Mouse (Mus musculus) intestine, postnatal 0 days (tissue): ENCODE results near the gene Chd5. TPM values are rescaled to one million over a fixed set of nuclear protein-coding genes. Genes with fewer than 3 reads are reported as not detected.

Experiments
- ATAC-seq: fragments of 200-750 bp; cut with Nextera tagmentation; 2 replicates; pipeline ENCODE4 v1.8.0; 2017; ENCODE audit warnings: mild to moderate bottlenecking, moderate TSS enrichment, moderate library complexity
- H3K27ac ChIP-seq: fragments of 300-500 bp; sonication (generic); 2 replicates; pipeline ENCODE4 v1.5.1; 2014; ENCODE audit warnings: mild to moderate bottlenecking, low read depth, low read length, moderate library complexity
- H3K27me3 ChIP-seq: fragments of 300-500 bp; sonication (generic); replicated peaks from 2 replicates; pipeline ENCODE4 v1.6.1; 2014; ENCODE audit warnings: low read length, mixed read lengths; ENCODE audit not compliant: control insufficient read depth, insufficient read depth
- H3K36me3 ChIP-seq: fragments of 300-500 bp; sonication (generic); 2 replicates; pipeline ENCODE4 v1.6.1; 2014; ENCODE audit warnings: mild to moderate bottlenecking, moderate library complexity; ENCODE audit not compliant: control insufficient read depth, insufficient read depth
- H3K4me1 ChIP-seq: fragments of 300-500 bp; sonication (generic); replicated peaks from 2 replicates; pipeline ENCODE4 v1.6.1; 2014; ENCODE audit warnings: antibody characterized with exemption, low read length, mixed read lengths; ENCODE audit not compliant: control insufficient read depth, insufficient read depth
- H3K4me2 ChIP-seq: fragments of 300-500 bp; sonication (generic); replicated peaks from 2 replicates; pipeline ENCODE4 v1.6.1; 2014; ENCODE audit warnings: low read depth, mild to moderate bottlenecking, moderate library complexity
- H3K4me3 ChIP-seq: fragments of 300-500 bp; sonication (generic); 2 replicates; pipeline ENCODE4 v1.5.1; 2014; ENCODE audit warnings: low read depth, low read length
- H3K9ac ChIP-seq: fragments of 300-500 bp; sonication (generic); 2 replicates; pipeline ENCODE4 v1.6.1; 2014; ENCODE audit warnings: mild to moderate bottlenecking, low read depth, low read length
- H3K9me3 ChIP-seq: fragments of 300-500 bp; sonication (generic); 2 replicates; pipeline ENCODE4 v1.6.1; 2016; ENCODE audit warnings: mixed run types; ENCODE audit not compliant: control insufficient read depth
- CTCF ChIP-seq: sonication (generic); IDR thresholded peaks from 2 replicates; pipeline ENCODE4 v1.5.1; 2016; ENCODE audit warnings: low read depth, mild to moderate bottlenecking, control low read depth, antibody characterized with exemption, moderate library complexity
- WGBS: fragments of 180-500 bp; shearing (Covaris S2); extraction: QIAGEN DNeasy Blood & Tissue Kit; methylation state at CpG from one replicate; pipeline ENCODE4 v1.1.7; 2014; 5-methylcytosine and 5-hydroxymethylcytosine counted together
- polyA plus RNA-seq: library from polyadenylated mRNA; unstranded; fragments of >200 nt; fragmentation: Nextera tagmentation; extraction: Ambion mirVana; gene quantifications from 2 replicates; pipeline ENCODE4 v1.2.1, GENCODE M21; 2015

The Chd5 gene
- polyA plus RNA-seq, 1 experiment from 2014 or later: 1.5 TPM

GRCm38 (mm10) chr4:152392627-152393026 is 54.2 kb downstream of the Chd5 start:
- H3K27me3 ChIP-seq: no peaks in the 10 kb centered on the region
- ATAC-seq: no peak
- no peak overlapping the region for H3K4me3 ChIP-seq
- no peak overlapping the region for H3K9ac ChIP-seq
- 86% methylated on average over 17 of the region's 17 CpGs for WGBS
- H3K27ac ChIP-seq: no peak overlapping the region
- no peak overlapping the region for H3K4me2 ChIP-seq
- H3K36me3 ChIP-seq: no peaks in the 10 kb centered on the region
- no peak for TF ChIP-seq CTCF
- no peaks in the 10 kb centered on the region for H3K4me1 ChIP-seq
- H3K9me3 ChIP-seq: no peaks in the 10 kb centered on the region

- H3K27ac ChIP-seq: no peak overlapping the region
- no peak overlapping the region for H3K4me2 ChIP-seq
- no peak for TF ChIP-seq CTCF
- no peak overlapping the region for H3K9ac ChIP-seq
- 79% methylated on average over 3 of the region's 3 CpGs for WGBS
- H3K27me3 ChIP-seq: no peaks in the 10 kb centered on the region
- H3K36me3 ChIP-seq: no peaks in the 10 kb centered on the region
- no peaks in the 10 kb centered on the region for H3K9me3 ChIP-seq
- no peak for ATAC-seq
- H3K4me1 ChIP-seq: no peaks in the 10 kb centered on the region
- no peak overlapping the region for H3K4me3 ChIP-seq
Measured at GRCm38 (mm10) chr4:152398926-152399325, 60.5 kb downstream of the Chd5 start.

GRCm38 (mm10) chr4:152405143-152405542 is 66.7 kb downstream of the Chd5 start:
- no peaks in the 10 kb centered on the region for H3K4me1 ChIP-seq
- no peak overlapping the region for H3K4me3 ChIP-seq
- no peak for ATAC-seq
- WGBS: 75% methylated on average over 6 of the region's 6 CpGs
- no peak overlapping the region for H3K27ac ChIP-seq
- no peaks in the 10 kb centered on the region for H3K9me3 ChIP-seq
- TF ChIP-seq CTCF: no peak
- no peaks in the 10 kb centered on the region for H3K27me3 ChIP-seq
- H3K36me3 ChIP-seq: no peaks in the 10 kb centered on the region
- no peak overlapping the region for H3K4me2 ChIP-seq
- no peak overlapping the region for H3K9ac ChIP-seq

DNA sequence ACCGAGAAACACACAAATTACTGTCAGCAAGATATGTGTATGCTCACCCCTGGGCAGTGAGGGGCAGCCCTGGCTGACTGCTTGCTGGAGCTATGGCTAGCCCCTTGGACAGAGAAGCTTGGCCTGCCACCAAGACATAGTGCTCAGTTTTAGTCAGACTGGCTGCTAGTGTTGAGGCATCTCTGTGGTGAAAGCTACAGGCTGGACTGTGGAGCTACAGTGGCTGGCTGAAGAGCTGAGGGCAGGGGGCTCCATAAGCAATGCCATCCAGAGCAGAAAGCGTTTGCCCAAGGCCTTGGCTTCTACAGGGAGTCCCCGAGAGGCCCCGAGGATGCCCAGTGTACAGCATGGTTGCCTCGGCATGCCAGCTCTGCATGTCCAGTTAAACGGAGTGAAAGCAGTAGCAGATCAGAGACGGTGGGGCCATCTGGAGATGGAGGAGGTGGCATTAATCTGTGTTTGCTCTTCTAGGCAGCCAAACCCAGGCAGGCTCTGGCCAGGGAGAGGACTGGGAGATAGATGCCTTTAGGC is 67.3 kb downstream of the Chd5 start:
- no peak for TF ChIP-seq CTCF
- WGBS: 72% methylated on average over 7 of the region's 7 CpGs
- Histone ChIP-seq H3K9me3 (no peaks in the 10 kb centered on the region), H3K4me3 (no peak overlapping the region), H3K27me3 (no peaks in the 10 kb centered on the region), H3K4me2 (no peak overlapping the region), H3K4me1 (no peaks in the 10 kb centered on the region), H3K27ac (no peak overlapping the region), H3K9ac (no peak overlapping the region), H3K36me3 (no peaks in the 10 kb centered on the region)
- ATAC-seq: no peak

DNA sequence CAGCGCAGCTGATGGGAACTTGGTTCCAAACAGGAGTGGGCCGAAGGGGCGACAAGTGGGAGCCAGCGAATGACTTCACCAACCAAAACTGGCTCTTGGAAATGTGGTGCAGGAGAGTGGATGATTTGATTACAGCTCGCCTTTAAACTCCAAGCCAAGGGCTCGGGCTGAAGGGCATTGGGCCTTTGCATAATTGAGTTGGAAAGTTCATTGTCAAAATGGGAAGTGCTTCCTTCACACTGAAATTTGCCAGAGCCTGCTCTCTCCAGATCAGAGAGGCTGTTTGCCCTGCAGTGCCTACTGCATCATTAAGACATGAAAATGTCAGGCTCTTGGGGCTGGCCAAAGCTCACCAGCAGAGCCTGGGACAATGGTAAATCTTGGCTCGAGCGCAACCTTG is 68.1 kb downstream of the Chd5 start:
- H3K9ac ChIP-seq: no peak overlapping the region
- no peak overlapping the region for H3K4me3 ChIP-seq
- H3K27me3 ChIP-seq: no peaks in the 10 kb centered on the region
- no peak for ATAC-seq
- no peak overlapping the region for H3K4me2 ChIP-seq
- TF ChIP-seq CTCF: no peak
- WGBS: 72% methylated on average over 8 of the region's 8 CpGs
- H3K27ac ChIP-seq: no peak overlapping the region
- no peaks in the 10 kb centered on the region for H3K9me3 ChIP-seq
- H3K36me3 ChIP-seq: no peaks in the 10 kb centered on the region
- H3K4me1 ChIP-seq: no peaks in the 10 kb centered on the region

DNA sequence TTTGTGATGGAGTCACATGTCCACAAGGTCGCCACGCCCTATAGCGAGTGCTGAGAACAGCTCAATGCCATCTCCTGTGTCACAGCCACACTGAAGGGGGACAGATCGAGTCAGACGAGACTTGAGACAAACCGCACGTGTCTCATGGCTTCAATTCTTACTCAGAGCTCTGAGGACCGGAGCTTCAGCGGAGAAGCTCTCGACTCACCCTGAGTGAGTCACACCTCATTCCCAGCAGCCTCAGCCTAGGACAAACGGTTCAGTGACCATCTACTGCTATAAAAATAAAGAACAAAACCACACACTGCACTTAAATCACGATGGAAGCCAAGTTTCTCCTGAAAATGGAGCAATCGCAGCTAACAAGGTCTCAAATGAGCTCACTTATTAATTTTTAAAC is 72.5 kb downstream of the Chd5 start:
- Histone ChIP-seq H3K36me3 (no peaks in the 10 kb centered on the region), H3K9me3 (no peaks in the 10 kb centered on the region), H3K9ac (no peak overlapping the region), H3K4me3 (no peak overlapping the region), H3K4me2 (no peak overlapping the region), H3K4me1 (no peaks in the 10 kb centered on the region), H3K27me3 (no peaks in the 10 kb centered on the region), H3K27ac (no peak overlapping the region)
- WGBS: 69% methylated on average over 13 of the region's 13 CpGs
- TF ChIP-seq CTCF: no peak
- ATAC-seq: no peak

GRCm38 (mm10) chr4:152412524-152413080 is 74.2 kb downstream of the Chd5 start:
- TF ChIP-seq CTCF: no peak
- no peaks in the 10 kb centered on the region for H3K36me3 ChIP-seq
- H3K4me3 ChIP-seq: no peak overlapping the region
- no peak for ATAC-seq
- WGBS: 83% methylated on average over 3 of the region's 3 CpGs
- H3K9ac ChIP-seq: no peak overlapping the region
- no peaks in the 10 kb centered on the region for H3K9me3 ChIP-seq
- no peaks in the 10 kb centered on the region for H3K4me1 ChIP-seq
- H3K4me2 ChIP-seq: no peak overlapping the region
- H3K27ac ChIP-seq: no peak overlapping the region
- no peaks in the 10 kb centered on the region for H3K27me3 ChIP-seq
